Mouse (Mus musculus) thymus, postnatal 36 days (tissue): Measurements from ENCODE around the gene Tas2r115.
"Not testable (repeated sequence)": the region's sequence is repeated elsewhere in the genome, so short reads cannot be mapped to it uniquely, and the experiment has no call there.

ENCODE experiments used
- DNase-seq, 2 experiments: peaks; one replicate each; pipeline ENCODE4 v3.0.0; 2022; ENCODE audit warnings: mixed read lengths in 2 of 2

The Tas2r115 gene

GRCm38 (mm10) chr6:132737935-132738334 is at the start of gene Tas2r115:
Tas2r115 (minus strand) TSS chr6:132738035.
- DNase-seq = no peak

GRCm38 (mm10) chr6:132778062-132778461 is 40.2 kb upstream of the Tas2r115 start, which contains the start of gene Tas2r136:
Tas2r136 (minus strand) TSS chr6:132778162.
- DNase-seq = no peak

GRCm38 (mm10) chr6:132761831-132762230 is 24.0 kb upstream of the Tas2r115 start, which contains the start of gene Tas2r102:
Tas2r102 (plus strand) TSS chr6:132762131.
- DNase-seq = no peak

GRCm38 (mm10) chr6:132754430-132754829 is 16.6 kb upstream of the Tas2r115 start, which contains the start of gene Tas2r124:
Tas2r124 (plus strand) TSS chr6:132754730.
- no peak for DNase-seq

- DNase-seq = no peak
These were observed 12.4 kb upstream of the Tas2r115 start for GRCm38 (mm10) chr6:132750206-132750605.

GRCm38 (mm10) chr6:132711828-132712227 is 26.0 kb downstream of the Tas2r115 start, which contains the start of gene Tas2r122:
Tas2r122 (minus strand) TSS chr6:132711928.
- no peak for DNase-seq

GRCm38 (mm10) chr6:132700907-132701306 is 36.9 kb downstream of the Tas2r115 start, which contains the start of gene Tas2r121:
Tas2r121 (minus strand) TSS chr6:132701007.
- no peak for DNase-seq

- DNase-seq = not testable (repeated sequence)
These were observed 46.2 kb downstream of the Tas2r115 start for GRCm38 (mm10) chr6:132691596-132691995.
